Mouse (Mus musculus): ENCODE measurements around the gene Txndc12. TPM values are rescaled to one million over a fixed set of nuclear protein-coding genes. Genes with fewer than 3 reads are reported as not detected.
A peak's percentile ranks its signal among the peaks of the same experiment; 100 is the strongest.

The Txndc12 gene
- polyA plus RNA-seq, 2 experiments: 76.3 to 105 TPM

DNA sequence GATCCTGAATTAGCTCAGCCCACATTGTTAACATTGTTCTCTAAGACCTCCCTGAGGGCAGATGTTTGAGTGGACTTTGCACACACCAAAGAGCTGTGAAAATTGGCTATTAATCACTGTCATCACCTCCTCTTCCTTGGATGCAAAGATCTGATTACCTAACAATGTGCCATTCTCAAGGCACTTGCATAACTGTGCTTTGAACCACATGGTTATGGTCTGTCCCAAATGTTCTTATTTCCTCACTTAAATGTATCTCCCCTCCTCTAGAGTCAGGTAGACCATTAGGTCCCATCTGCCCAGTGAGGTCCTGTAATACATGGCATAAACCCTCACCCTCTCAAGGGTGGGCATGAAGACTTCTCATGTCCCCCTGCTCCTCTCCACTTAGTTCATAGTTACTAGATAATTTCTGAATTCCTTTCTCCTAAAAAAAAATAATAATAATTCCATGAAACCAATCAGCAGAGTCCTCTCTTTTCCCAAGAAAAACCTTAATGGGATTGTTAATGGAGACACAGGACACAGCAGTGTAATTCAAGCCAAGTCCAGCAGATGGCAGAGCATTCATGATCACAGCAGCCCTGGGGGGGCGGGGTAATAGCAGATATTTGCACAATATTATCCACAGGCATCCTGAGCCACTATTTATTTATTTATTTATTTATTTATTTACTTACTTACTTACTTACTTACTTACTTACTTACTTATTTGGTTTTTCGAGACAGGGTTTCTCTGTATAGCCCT lies 36.1 kb upstream of the Txndc12 start:
- Histone ChIP-seq H3K4me2 (replicated peaks; ENCODE audit: low read depth, low read length, severe bottlenecking) (no peak overlapping the region), H3K27me3 (ENCODE audit: control insufficient read depth, insufficient read depth, low read length) (no peaks in the 10 kb centered on the region), H3K27ac (replicated peaks; ENCODE audit: low read depth, low read length) (no peak overlapping the region), H3K4me1 (ENCODE audit: control insufficient read depth, insufficient read depth, low read length) (no peaks in the 10 kb centered on the region), H3K36me3 (ENCODE audit: control insufficient read depth, insufficient read depth, low read length) (no peaks in the 10 kb centered on the region), H3K9me3 (ENCODE audit: control insufficient read depth, low read length) (no peaks in the 10 kb centered on the region), H3K9ac (ENCODE audit: low read depth, low read length, severe bottlenecking) (no peak overlapping the region), H3K4me3 (replicated peaks; ENCODE audit: low read length) (no peak overlapping the region)
- DNase-seq (ENCODE audit: low spot score) (peak; percentile 70), ATAC-seq (ENCODE audit: low FRiP score, low read depth) (no peak)
- TF ChIP-seq POLR2A (IDR thresholded peaks at IDR 0.05; ENCODE audit: borderline replicate concordance, extremely low read depth, insufficient read depth, insufficient read length): no peak
- WGBS: 43% methylated on average over 2 of the region's 2 CpGs

GRCm38 (mm10) chr4:108803535-108803934 lies 30.9 kb upstream of the Txndc12 start:
- Histone ChIP-seq H3K4me2 (replicated peaks; ENCODE audit: low read depth, low read length, severe bottlenecking) (no peak overlapping the region), H3K4me1 (ENCODE audit: control insufficient read depth, insufficient read depth, low read length) (no peaks in the 10 kb centered on the region), H3K9ac (ENCODE audit: low read depth, low read length, severe bottlenecking) (no peak overlapping the region), H3K27ac (replicated peaks; ENCODE audit: low read depth, low read length) (no peak overlapping the region), H3K4me3 (replicated peaks; ENCODE audit: low read length) (no peak overlapping the region), H3K9me3 (ENCODE audit: control insufficient read depth, low read length) (no peaks in the 10 kb centered on the region), H3K36me3 (ENCODE audit: control insufficient read depth, insufficient read depth, low read length) (no peaks in the 10 kb centered on the region), H3K27me3 (ENCODE audit: control insufficient read depth, insufficient read depth, low read length) (no peaks in the 10 kb centered on the region)
- no peak for TF ChIP-seq POLR2A (IDR thresholded peaks at IDR 0.05; ENCODE audit: borderline replicate concordance, extremely low read depth, insufficient read depth, insufficient read length)
- ATAC-seq (ENCODE audit: low FRiP score, low read depth): no peak
- WGBS: 92% methylated on average over 2 of the region's 2 CpGs
- no peak for DNase-seq (ENCODE audit: low spot score)

- Histone ChIP-seq H3K27me3 (ENCODE audit: control insufficient read depth, insufficient read depth, low read length) (no peaks in the 10 kb centered on the region), H3K4me3 (replicated peaks; ENCODE audit: low read length) (no peak overlapping the region), H3K4me2 (replicated peaks; ENCODE audit: low read depth, low read length, severe bottlenecking) (no peak overlapping the region), H3K27ac (replicated peaks; ENCODE audit: low read depth, low read length) (no peak overlapping the region), H3K36me3 (ENCODE audit: control insufficient read depth, insufficient read depth, low read length) (peaks cover 6% of the 10 kb centered on the region), H3K9me3 (ENCODE audit: control insufficient read depth, low read length) (no peaks in the 10 kb centered on the region), H3K4me1 (ENCODE audit: control insufficient read depth, insufficient read depth, low read length) (no peaks in the 10 kb centered on the region), H3K9ac (ENCODE audit: low read depth, low read length, severe bottlenecking) (no peak overlapping the region)
- DNase-seq (ENCODE audit: low spot score) (no peak), ATAC-seq (ENCODE audit: low FRiP score, low read depth) (no peak)
- WGBS: 59% methylated on average over 4 of the region's 4 CpGs
- no peak for TF ChIP-seq POLR2A (IDR thresholded peaks at IDR 0.05; ENCODE audit: borderline replicate concordance, extremely low read depth, insufficient read depth, insufficient read length)
These were observed 23.3 kb upstream of the Txndc12 start for GRCm38 (mm10) chr4:108811142-108811541.

DNA sequence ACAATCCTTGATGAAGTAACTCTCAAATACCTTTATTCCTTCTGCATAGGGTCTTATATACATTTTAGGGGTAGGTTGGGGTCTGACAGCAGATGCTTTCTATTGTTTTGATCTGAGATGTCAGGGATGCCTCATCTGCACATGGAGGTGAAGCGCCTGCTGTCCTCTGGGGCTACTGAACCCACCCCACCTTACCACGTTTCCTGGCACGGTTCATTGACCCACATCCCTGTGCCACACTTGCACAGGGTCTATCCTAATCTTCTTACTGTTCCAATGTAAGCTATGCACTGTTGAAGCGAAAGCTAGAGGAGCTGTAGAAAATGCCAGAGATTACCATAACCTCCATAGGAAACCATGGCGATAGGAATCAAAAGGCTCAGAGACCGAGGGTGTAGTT lies 22.9 kb upstream of the Txndc12 start:
- Histone ChIP-seq H3K9ac (ENCODE audit: low read depth, low read length, severe bottlenecking) (no peak overlapping the region), H3K4me2 (replicated peaks; ENCODE audit: low read depth, low read length, severe bottlenecking) (no peak overlapping the region), H3K9me3 (ENCODE audit: control insufficient read depth, low read length) (no peaks in the 10 kb centered on the region), H3K4me1 (ENCODE audit: control insufficient read depth, insufficient read depth, low read length) (no peaks in the 10 kb centered on the region), H3K27me3 (ENCODE audit: control insufficient read depth, insufficient read depth, low read length) (no peaks in the 10 kb centered on the region), H3K36me3 (ENCODE audit: control insufficient read depth, insufficient read depth, low read length) (peaks cover 6% of the 10 kb centered on the region), H3K4me3 (replicated peaks; ENCODE audit: low read length) (no peak overlapping the region), H3K27ac (replicated peaks; ENCODE audit: low read depth, low read length) (no peak overlapping the region)
- 69% methylated on average over 6 of the region's 6 CpGs for WGBS
- ATAC-seq (ENCODE audit: low FRiP score, low read depth) (no peak), DNase-seq (ENCODE audit: low spot score) (no peak)
- TF ChIP-seq POLR2A (IDR thresholded peaks at IDR 0.05; ENCODE audit: borderline replicate concordance, extremely low read depth, insufficient read depth, insufficient read length): no peak

GRCm38 (mm10) chr4:108825677-108826076 lies 8.7 kb upstream of the Txndc12 start:
- no peak for TF ChIP-seq POLR2A (IDR thresholded peaks at IDR 0.05; ENCODE audit: borderline replicate concordance, extremely low read depth, insufficient read depth, insufficient read length)
- DNase-seq (ENCODE audit: low spot score) (no peak), ATAC-seq (ENCODE audit: low FRiP score, low read depth) (no peak)
- Histone ChIP-seq H3K4me1 (ENCODE audit: control insufficient read depth, insufficient read depth, low read length) (no peaks in the 10 kb centered on the region), H3K36me3 (ENCODE audit: control insufficient read depth, insufficient read depth, low read length) (peaks cover 85% of the 10 kb centered on the region), H3K4me2 (replicated peaks; ENCODE audit: low read depth, low read length, severe bottlenecking) (no peak overlapping the region), H3K9me3 (ENCODE audit: control insufficient read depth, low read length) (no peaks in the 10 kb centered on the region), H3K4me3 (replicated peaks; ENCODE audit: low read length) (no peak overlapping the region), H3K27me3 (ENCODE audit: control insufficient read depth, insufficient read depth, low read length) (no peaks in the 10 kb centered on the region), H3K27ac (replicated peaks; ENCODE audit: low read depth, low read length) (no peak overlapping the region), H3K9ac (ENCODE audit: low read depth, low read length, severe bottlenecking) (no peak overlapping the region)
- 92% methylated on average over 3 of the region's 3 CpGs for WGBS
